Mouse (Mus musculus): ENCODE data around the gene Exoc3l. TPM values are rescaled to one million over a fixed set of nuclear protein-coding genes. Genes with fewer than 3 reads are reported as not detected.
A peak's percentile ranks its signal among the peaks of the same experiment; 100 is the strongest.

The Exoc3l gene
- 4.0 and 5.1 TPM in 2 replicates for polyA plus RNA-seq (2015; fragmentation: Nextera tagmentation; extraction: Ambion mirVana)

DNA sequence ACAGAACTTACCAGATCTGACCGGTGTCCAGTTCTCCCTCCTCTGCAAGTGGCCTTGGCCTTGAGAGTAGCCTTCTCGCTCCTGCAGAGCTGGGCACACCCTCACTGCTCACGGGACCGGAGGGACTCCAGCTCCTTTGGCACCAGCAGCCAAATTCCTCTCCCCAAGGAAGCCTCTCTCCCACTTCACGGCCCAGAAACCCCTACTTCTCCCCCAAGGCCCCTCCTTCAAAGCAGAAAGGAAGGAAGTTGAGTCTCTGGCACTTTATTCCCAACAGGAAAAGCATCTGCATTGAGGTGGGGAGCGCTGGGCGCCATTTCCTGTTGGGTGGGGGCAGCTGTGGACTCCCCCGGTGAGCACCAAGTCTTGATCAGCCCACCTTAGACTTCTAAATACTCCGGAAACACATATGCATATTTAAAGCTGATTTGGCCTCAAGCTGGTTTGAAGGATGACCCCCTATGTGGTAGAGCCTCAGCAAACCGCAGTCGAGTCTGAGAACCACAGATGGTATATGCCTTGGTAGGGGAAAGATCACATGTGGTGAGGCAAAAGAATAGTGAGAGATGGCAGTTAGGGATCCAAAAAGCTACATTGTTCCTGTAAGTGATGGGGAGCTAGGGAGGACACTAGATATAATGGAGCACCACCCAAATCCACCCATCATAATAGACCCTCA is at the start of gene Exoc3l:
Gene Exoc3l (minus strand): TSS at position 207 of the 679 bp plus-strand sequence.
- DNase-seq (ENCODE audit: low spot score), result peak; percentile 37

DNA sequence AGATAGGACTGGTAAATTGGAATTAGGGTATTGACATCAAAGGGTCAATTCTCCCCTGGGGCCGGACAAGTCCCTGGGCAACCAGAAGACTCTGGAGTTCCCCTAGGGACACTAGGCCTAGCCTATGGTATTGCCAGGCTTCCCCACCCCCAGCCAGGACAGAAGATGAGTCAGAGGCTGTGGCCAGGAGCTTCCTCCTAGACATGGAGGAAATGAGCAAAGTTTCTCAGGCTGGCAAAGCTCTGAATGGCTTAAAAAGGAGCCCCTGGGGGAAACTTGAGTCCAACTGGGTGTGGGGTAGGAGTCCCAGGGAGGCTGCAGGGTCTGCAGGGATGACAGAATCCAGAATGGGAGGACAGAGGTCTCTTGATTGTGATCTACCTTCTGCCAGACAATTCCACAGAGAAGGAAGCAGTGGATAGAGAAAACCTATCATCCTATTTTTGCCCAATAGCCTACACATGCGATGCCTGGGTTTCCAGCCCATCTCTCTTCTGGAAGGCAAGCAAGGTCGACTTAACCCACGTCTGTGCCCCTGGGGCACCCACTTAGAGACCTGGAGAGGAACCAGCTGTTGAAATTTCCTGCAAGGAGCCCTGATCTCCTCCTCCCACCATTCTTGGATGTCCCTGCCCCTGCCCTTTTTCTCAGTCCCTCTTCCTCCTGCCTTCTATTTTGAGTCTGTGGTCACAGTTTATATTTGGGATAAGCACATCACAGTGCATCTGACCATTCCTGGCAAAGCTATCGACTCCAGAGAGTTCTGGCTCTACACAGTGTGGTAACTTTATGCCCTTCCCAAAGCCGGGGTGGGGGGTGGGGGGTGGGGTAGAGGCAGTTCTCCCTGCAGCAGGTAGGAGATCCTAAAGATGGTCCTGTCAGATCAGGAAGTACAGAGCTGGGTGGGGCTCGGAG is 49.4 kb upstream of the Exoc3l start:
- no peak for DNase-seq (ENCODE audit: low spot score)

DNA sequence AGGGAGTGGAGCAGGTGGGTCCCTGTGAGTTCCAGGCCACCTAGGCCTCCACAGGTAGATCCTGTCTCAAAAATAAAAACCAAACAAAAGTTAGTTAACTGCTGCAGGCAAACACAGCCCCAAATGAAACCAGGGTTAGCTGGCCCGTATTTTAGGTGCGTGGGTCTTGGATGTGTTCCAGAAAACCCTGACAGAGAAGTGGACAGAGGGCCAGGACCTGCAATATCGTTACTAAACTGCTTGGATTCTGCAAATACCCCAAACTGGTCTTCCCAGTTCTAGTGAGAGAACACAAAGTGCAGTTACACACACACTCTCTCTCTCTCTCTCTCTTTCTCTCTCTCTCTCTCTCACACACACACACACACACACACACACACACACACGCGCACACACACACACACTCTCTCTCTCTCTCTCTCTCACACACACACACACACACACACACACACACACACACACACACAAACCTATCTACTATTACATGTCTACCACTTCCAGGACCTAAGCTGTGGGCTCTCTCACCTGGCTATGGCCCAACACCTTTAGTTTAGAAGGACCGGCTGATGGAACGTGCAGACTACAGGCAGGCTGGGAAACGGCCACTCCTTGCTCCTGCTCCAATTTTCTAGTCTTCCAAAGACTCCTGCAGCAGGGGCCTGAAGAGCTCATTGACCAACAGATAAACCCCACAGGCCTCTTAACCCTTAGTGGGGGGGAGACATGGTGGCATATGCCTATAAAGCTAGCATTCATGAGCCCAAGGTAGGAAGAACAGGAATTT is 48.1 kb upstream of the Exoc3l start:
- no peak for DNase-seq (ENCODE audit: low spot score)

DNA sequence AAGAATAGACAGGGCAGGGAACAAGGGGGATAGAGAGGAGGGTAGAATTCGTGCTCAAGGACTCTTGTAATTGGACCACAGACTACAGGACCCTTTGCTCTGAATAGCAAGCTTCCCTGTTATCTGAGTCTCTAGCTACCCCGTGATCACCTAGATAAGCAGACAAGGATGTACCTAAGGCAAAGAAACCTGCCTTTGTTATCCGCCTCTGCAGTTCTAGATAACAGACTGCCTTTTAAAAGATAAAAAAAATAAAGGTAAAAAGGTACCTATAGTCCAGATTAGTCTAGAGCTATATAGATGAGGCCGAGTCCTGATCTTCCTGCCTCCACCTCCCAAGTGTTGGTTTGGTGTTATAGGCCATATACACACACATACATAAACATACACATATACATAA is 46.9 kb upstream of the Exoc3l start:
- DNase-seq (ENCODE audit: low spot score), result no peak

DNA sequence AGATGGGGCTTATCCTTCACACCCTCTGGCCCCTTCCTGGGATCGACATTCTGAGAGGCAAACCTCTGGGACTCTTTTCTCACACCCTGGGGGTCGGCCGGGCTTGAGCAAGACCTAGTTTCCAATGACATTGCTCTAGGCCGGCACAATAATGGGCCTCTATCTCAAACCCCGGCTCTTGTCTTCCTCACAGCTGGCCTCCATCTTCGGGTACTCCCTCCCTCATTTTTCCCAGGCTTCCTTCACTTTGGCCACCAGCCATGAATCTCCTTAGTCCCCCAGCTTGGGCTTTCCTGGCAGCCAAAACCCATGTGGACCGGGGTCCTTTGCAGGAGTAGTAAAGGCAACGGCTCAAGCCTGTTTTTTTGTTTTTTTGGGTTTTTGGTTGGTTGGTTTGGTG is 45.5 kb upstream of the Exoc3l start:
- no peak for DNase-seq (ENCODE audit: low spot score)

DNA sequence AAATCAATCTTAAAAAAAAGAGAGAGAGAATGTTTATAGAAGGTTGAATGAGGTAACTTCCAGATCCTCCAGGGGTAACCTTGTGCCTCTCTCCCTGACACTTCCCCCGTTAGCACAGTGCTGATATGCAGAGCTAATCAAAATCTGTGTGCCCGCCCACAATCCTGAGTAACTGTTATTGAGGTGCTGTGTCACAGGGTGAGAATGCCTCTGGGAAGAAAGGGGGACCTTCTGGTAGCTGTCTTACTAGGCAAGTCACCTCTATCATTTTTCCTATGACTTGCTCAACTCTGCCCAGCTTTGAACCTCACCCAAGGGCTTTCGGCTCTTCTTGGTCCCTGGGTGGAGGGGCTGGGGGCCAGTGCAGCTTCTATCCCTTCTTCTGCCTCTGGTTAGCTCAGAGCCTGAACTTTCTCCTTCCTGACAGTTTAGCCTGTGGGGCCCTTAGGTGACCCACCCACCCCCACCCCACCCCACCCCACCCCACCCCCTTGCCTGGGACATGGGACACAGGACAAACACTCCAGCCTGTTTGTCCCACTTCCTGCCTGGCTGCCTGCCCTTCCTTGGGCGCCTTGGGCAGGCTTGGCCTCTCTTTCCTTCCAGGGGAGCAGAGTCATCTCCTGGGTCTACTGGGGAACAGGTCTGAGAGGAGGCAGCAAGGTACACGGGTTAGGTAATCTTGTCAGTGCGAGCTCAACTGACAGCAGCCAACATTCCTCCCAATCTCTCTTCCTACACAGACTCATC is 44.2 kb upstream of the Exoc3l start:
- DNase-seq (ENCODE audit: low spot score), result no peak

DNA sequence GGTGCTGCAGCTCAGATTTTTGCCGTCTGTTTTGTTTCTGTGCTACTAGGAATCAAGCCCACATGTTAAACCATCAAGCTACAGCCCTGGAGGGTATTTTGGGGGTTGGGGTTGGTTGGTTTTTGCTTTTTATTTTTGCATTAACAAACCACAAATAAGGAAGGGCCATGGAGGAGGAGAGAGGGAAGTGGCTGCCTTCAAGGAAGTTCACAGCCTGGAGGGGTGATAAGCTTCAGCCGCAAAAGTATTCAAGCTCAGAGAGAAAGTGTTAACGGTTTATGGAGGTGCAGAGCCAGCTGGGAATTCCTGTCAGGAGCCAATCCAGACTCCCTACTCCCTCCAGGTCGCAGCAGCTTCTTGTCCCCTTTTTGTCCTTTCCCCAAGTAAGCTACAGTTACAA is 43.1 kb upstream of the Exoc3l start:
- no peak for DNase-seq (ENCODE audit: low spot score)

DNA sequence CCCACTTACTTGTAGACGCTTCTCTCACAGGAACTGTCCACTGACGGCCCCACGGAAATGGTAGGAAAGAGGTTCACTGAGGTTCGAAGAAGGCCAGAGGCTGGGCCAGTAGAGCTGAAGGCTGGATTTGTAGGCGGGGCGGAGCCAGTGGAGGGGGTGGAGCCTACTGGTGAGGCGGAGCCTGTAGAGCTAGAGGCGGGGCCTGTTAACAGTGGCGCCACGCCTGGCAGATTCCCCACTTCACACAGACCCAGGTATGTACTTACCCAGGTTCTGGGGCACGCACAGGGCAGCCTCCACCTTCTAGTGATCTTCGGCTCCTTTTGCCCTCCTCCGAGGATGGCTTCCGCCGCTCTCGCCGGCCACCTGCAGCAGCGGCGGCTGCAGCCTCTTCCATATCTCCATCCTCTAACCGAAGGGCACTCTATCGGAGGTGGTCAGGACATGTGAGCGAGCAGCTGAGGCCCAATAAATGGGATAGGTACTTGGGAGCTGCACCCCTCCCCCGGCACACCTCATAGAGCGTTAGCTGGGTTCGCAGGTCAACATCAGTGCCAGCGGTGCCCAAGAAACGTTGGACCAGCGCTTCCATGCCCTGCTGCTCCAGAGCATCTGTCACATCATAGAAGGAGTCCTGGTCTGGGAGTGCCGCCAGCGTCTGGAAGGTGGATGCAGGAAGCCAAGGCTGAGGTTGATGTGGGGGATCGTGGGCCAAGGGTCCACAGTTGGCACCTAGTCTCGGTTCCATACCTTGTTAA is 40.7 kb upstream of the Exoc3l start:
- DNase-seq (ENCODE audit: low spot score), result no peak

DNA sequence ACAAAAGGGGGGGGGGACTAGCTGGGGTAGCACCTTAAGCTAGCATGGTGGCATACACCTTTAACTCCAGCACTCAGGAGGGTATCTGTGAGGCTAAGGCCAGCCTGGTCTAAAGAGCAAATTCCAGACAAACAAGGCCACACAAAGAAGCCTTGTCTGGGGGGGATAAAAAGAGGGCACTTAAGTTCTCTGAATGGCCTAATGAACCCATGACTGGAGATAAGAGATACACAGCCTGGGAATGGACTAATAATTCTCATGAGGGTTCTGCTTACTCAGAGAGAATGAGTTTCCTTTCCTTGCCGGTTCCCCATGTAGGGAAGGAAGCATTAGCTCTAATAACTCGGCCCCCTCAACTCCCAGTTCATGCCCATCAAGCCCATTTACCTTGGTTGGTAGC is 36.6 kb upstream of the Exoc3l start:
- no peak for DNase-seq (ENCODE audit: low spot score)

DNA sequence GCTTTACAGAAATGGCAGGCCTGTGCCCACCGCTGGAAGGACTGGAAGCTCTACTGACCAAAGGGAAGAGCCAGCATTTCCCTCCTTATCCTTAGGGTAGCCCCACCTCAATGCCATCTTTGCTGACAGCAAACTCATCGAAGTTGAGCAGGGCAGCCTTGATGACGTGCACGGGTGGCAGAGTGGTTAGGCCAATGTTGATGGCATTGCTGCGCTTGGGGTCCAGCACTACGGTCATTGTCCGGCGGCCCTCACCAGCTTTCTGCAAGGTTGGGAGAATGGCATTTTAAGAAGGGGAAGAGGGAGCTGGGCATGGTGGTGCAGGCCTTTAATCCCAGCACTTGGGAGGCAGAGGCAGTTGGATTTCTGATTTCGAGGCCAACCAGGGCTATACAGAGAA is 36.0 kb upstream of the Exoc3l start:
- DNase-seq (ENCODE audit: low spot score), result no peak

DNA sequence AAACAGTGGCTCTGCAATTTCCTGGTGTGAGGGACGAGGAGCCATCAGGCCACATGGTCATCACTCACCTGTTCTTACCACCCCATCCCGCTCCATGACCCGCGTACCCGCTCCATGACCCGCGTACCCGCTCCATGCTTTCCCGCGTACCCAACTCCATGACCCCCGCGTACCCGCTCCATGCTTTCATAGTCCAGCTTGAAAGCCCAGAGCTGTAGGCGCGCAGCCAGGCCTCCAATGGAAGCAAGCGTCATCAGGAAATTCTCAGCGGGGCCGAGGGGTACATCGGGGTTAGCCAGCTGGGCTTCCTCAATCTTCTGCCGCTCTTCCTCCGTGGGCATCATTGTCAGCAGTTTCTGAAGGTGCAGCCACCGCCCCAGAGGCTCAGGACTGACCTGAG is 35.6 kb upstream of the Exoc3l start:
- DNase-seq (ENCODE audit: low spot score), result no peak

DNA sequence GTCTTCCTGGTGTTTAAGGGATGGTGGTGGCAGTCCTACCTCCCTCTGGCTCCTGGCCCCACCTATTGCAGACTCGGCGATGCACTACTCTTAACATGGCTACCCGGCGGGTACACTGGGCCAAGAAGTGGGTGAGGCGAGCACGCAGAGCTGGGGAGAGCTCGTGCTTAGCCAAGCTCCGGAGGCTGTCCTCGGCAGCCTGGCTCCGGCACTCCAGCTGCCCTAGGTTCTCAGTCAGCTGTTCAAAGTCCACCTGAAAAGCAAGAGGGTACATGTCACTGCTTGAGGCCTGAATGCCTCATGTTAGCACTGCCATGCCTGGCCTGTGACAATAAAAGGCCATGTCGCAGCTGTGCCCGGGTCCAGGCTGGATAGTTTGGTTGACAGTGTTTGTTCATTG is 34.4 kb upstream of the Exoc3l start:
- DNase-seq (ENCODE audit: low spot score), result no peak

DNA sequence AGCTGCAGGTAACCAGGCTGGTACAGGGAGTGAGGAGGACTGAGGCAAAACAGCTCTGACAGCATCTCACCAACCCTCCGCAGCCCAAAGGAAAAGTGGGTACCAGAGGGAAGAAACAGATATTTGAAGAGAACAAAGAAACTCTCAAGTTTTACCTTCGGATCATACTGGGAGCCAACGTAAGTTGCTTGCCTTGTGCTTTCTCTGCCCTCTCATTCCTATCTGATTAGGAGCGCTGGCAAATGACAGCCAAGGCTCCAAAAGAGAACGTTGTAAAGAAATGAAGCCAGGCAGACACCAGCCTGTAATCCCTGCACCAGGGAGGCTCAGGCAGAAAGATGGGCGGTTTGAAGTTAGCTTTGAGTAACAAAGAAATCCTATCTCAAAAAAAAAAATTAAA is 31.1 kb upstream of the Exoc3l start:
- DNase-seq (ENCODE audit: low spot score), result no peak

DNA sequence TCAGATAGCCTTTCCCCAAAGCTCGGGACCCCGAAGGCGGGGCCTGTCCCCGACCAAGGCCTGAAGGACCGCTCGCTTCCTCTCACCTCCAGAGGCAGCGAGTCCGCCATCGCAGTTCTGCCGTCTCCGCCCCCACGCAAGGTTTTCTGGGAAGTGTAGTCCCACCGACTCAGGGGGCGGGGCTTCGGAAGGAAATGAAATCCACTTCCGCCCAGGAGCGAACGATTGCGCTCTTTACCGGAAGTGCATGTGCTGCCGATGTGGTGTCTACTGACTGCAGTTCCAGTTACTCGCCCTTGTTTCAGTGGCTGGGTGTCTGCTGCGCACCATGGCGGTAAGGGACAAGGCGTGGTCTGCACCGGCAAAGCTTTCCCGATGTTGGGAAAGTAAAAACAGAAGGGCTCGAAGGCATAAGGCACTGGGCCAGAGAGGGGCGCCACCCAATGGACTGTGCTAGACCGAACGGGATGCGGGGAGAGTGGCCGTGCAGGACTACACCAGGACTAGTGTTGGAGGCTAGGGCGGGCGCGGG is 30.3 kb upstream of the Exoc3l start, which contains the start of the genes Lrrc29 and Tmem208:
Gene Lrrc29 (minus strand): TSS at position 138 of the 532 bp plus-strand sequence.
Gene Tmem208 (plus strand): TSS at position 214 of the 532 bp plus-strand sequence.
- peak; percentile 97 for DNase-seq (ENCODE audit: low spot score)

DNA sequence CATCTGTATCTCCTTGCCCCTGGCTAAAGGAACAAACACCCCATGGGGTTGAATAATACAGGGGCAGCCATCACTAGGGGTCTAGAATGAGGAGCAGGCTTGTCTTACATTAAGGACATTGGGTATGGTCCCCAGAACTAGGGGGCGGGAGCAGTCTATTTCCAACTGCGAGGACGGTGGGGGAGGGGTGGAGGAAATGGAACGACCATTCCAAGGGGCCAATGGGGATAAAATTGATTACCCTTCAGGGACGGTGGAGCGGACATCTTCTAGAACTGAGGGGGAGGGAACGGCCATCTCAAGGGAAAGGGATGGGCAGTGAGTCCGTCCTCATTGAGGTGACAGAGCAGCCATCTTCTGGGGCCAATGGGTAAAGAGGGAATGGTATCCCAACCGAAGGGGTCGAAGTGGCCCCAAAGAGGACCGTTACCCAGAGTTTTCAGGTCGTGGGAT is 29.8 kb upstream of the Exoc3l start:
- no peak for DNase-seq (ENCODE audit: low spot score)

DNA sequence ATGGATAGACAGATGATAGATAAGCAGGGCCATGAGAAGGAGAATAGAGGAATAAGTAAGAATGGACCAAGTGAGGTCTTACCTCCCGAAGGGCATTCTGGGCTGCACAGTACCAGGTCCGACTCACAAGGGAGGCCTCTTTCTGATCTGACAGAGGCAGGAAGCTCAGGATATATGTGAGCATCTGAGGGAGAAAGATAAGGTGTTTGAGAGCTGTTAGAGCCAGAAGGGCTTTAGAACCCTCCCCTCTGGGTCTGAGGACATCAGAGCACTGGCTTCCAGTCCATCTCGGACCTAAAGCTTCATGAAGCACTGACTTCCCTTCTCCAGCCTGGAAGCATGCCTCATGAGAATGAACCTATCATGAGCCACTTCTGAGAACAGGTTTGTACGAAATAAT is 27.3 kb upstream of the Exoc3l start:
- no peak for DNase-seq (ENCODE audit: low spot score)

DNA sequence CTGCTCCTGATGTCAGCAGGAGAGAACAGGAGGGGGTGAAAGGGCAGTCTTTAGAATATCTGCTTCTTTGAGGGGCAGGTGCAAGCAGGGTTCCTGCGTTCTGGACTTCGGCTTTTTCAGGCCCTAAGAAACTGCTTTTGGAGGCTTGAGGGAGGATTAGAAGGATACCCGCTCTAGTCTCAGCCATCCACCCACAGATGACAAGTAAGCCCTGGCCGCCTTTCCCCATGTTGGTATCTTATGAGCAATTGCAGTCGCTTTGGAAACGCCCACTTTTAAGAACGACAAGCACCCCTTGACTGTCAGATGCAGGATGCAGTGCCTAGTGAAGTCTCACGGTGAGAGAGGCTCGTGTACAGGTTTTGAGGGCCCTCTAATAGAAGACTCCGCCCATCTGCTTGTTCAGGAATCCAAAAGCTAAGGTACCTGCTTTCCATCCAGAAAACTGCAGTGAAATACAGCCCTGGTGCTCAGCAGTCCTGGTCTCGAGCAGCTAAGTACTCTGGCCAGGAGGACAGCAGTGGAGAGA is 22.8 kb upstream of the Exoc3l start:
- DNase-seq (ENCODE audit: low spot score), result no peak

DNA sequence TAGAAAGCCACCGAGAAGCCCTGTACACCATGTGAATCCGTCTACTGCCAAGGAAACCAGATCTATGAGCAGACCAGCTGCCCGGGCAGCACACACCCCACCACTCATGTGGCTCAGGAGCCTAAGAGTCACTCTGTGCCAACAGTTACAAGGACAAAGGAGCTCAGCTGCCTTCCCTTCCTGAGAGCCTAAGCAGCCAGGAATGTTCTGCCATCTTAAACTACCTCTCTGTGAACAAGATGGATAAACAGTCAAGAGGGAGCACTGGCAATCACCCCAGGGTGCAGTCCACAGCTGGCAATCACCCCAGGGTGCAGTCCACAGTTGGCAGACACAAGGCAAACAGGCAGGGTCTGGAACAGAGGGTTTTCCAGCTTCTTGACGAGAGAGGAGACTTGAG is 22.0 kb upstream of the Exoc3l start:
- no peak for DNase-seq (ENCODE audit: low spot score)

DNA sequence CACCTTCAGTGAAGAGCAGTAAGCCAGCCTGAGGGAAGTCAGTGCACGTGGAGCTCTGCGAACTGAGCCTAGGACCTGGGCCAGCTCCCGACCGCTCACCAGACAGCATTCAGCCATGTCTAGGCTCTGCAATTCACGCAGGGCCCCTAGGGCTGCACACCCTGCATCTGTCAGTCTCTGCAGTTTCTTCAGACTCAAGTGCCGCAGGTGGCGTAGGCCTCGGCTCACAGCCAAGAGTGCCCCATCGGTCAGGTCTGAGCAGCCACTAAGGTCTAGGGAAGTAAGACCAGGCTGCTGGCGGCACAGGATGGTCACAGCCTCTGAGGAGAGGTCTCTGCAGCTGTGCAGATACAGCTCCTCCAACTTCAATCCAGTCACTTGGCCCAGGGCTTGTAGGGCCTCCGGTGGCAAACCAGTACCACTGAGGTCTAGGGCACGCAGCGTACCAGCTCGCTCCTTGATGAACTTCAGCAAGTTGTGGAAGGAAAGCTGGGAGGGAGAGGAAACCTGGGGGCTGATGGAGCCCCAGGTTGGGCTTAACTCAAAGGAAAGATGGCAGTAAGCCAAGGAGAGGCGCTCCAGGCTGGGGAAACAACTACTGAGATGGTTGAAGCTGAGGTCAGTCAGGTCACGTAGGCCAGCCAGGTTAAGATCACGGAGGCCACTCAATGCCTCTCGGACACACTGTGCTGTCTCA is 19.3 kb upstream of the Exoc3l start:
- DNase-seq (ENCODE audit: low spot score), result no peak

Data from thymus, postnatal 0 days (tissue).